Mouse (Mus musculus): ENCODE measurements around the gene Rras2.

Rras2 gene

DNA sequence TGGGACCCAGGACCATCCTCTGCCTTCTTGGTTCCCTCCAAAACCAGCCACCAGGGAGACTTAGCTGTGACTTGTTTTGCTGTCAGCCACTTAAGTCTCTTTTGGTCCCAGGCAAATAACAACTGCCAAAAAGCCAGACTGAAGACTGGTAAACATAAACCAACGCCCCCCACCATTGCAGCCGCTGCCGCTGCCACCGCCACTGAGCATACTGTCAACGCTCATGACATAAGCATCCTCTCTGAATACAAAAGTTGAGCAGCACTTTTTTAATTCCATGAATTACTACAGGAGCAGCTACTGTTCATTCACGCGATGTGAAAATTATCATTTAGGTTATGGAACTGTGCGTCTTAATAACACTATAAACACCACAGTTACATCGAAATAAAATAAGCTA is 1.6 kb downstream of the Rras2 start:
- in situ Hi-C loops (cut with MboI; ENCODE audit: unreplicated experiment in 2 of 2), result loop anchor here in 1 of 2 experiments (5.0 kb wide), 1 partner anchor 56 kb away; no protein-coding TSS in a partner anchor

DNA sequence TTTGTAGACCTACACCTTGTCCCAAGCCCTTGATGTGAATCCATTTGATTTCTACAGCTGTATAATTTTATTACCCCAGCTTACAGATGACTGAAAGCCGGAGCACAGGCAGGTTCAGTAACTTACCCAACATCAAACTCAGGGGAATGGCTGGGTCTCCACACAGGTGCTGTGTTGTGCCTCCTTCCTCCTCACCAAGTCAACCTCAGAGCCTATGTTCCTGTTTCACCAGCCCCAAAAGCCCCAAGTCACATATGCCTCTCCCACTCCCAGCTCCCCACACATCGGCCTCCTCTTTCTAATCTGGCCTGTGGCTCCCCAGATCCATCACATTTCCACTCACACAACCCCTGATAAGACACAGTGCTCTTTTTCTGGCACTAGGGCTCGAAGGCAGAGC is 2.6 kb downstream of the Rras2 start:
- in situ Hi-C loops (cut with MboI; ENCODE audit: unreplicated experiment in 2 of 2), result loop anchor here in 1 of 2 experiments (5.0 kb wide), 2 partner anchors 57 to 97 kb away; no protein-coding TSS in a partner anchor

DNA sequence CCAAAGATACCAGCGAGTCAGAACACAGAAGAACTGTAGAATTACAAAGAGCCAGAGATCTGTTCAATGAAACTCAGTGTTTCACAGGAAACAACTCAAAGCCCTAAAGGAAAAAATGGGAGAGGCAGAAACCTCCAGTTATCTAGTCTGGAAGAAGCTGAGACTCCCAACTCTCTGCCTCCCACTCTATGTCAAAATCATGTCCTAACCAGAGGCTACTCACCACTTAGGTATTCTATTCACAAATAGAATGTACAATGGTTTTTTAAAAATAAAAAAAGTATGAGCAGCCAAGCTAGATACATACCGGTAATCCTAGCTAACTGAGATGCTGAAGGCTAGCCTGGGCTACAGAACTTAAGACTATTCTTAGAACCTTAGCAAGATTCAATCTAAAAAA is 3.3 kb downstream of the Rras2 start:
- in situ Hi-C loops (cut with MboI; ENCODE audit: unreplicated experiment in 2 of 2), result loop anchor here in 1 of 2 experiments (5.0 kb wide), 1 partner anchor 98 kb away; no protein-coding TSS in a partner anchor

DNA sequence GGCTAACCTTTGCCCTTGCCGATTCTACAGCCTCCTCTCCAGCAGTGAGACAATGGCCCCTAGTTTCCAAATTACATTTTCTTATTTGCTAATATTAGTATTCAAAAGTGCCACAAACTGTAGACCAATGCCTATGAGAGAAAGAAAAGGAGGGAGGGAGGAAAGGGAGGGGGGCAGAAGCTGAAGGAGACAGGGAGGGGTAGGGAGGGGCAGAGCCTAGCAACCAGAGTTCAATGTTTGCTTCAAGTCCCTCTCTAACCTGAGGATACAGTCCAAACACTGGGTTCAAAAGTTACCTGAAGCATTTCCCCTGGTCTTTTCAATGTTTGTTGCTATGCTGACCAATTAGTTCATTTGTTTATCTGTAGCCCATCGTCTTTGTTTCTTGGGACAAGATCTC is 7.1 kb downstream of the Rras2 start:
- in situ Hi-C loops (cut with MboI; ENCODE audit: unreplicated experiment in 2 of 2), result loop anchor here in 1 of 2 experiments (5.0 kb wide), 1 partner anchor 102 kb away; no protein-coding TSS in a partner anchor

DNA sequence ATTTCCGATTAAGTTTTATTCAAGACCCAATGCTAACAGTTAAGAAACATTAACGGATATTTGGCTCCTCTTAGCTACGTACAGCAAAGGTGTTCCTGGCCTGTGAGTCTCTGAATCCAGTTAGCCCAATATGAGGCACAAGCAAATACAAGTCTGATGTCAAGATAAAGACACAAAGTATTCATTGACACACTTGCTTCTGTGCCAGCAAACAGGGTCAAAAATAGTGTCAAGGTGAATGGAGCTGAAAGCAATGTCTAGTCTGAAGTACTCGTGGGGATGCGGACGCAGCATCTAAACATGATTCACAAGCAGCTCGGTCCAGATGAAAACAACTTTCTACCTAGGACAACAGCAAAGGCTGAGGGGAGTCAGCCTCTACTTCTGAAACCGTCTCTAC is 11.7 kb downstream of the Rras2 start:
- in situ Hi-C loops (cut with MboI; ENCODE audit: unreplicated experiment in 2 of 2), result no loop called here

DNA sequence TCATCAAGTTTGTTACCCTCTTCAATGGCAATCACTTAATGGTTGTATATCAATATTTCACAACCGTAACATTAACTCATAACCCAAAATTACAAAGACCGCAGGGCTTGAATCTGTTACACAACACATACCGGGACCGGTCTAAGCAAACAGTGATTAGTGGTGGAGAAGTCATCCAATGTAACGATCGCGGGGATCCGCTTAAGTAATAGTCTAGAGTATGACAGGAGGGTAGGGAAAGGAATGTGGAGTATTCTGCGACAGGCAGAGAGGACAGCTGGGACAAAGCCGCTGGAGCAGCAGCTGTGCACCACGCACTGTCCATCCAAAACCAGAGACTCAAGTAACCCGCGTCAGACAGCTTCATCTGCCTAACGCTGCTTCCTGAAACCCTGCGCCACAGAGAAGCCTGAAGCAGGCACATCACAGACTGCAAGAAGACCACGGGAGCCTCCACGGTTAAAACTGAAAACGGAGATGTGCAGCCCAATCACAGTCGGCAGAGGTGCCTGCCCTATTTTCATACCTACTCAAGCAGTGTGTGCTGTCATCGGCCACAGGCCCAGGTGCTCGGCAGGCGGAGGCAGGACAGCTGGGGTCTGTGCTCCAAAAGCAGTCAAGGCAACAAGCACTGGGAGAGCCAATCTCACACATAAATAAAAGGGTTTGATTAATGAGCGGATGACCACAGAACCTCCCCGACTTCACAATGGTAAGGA is 13.8 kb downstream of the Rras2 start:
- in situ Hi-C loops (cut with MboI; ENCODE audit: unreplicated experiment in 2 of 2), result no loop called here

DNA sequence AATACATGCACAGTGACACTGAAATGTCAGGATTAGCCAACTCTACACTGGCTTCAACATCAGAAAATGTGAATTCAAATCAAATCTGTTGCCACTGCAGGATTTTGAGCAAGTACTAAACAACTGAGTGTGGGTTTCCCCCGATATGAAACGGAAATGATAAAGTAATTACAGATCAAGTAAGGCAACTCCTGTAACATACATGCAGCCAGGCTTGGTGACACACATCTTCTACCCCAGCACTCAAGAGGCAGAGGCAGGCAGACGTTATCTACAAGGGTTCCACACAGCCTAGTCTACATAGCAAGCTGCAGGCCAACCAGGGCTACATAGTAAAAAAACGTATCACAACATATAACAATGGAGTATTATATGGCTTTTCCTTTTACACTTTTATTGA is 14.4 kb downstream of the Rras2 start:
- in situ Hi-C loops (cut with MboI; ENCODE audit: unreplicated experiment in 2 of 2), result no loop called here

DNA sequence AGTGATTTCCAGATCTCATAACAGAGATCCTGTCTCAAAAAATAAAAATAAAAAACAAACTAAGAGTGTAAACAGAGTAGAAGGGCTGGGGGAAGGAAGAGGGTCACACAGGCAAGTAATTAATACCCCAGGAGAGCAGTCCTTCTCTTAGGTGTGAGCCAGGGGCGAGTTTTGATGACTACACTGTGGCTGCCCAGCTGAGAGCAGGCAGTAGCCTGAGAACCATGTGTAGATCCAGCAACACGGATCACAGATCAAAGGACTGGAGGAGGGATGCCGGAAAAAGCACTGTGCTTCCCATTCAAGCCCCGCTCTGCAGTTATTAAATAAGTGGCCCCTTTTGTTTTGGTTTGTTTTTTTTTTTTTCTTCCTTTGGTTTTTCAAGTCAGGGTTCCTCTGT is 15.0 kb downstream of the Rras2 start:
- in situ Hi-C loops (cut with MboI; ENCODE audit: unreplicated experiment in 2 of 2), result no loop called here

DNA sequence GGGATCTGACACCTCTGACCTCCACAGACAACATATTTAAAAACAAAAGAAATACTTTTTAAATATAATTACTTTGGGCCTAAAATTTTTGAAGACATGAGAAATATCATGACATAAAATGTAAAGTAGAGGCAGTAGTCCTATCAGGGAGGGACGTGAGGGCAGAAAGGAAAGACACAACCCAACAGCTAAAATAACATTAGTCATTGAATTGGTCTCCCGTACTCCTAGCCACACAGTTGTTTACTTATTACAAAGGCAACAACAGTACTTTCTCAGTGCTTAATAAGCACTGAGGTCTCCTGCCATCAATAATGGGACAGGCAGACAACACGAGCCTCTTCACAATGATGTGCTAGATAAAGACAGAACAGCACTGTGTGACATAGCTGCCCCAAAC is 16.2 kb downstream of the Rras2 start:
- in situ Hi-C loops (cut with MboI; ENCODE audit: unreplicated experiment in 2 of 2), result no loop called here

DNA sequence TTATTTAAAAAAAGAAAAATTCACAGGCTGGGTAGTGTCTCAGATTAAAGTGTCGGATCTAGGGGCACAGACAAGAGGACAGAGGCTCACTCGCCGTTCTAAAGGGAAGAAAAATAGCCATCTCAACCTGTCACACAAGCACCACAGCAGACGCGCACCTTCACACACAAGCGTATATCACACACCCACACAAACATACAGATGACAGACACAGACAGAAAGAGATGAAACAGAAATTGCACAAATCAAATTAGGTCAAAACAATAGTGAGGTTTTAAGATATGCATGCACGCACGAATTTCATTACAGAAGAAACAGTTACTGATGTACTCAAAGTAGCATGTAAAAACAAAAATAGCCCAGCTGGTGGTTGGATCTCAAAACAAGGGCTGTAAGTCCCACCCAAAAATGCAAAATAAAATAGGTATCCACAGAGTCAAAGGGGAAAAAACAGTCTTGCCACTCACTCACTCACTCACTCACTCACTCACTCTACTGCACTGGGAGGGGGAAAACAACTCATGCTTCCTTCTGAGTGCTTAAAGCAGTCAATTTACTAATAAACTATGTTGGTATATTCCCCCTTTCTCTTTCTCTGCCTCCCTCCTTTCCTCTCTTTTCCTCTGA is 23.9 kb downstream of the Rras2 start:
- in situ Hi-C loops (cut with MboI; ENCODE audit: unreplicated experiment in 2 of 2), result no loop called here

DNA sequence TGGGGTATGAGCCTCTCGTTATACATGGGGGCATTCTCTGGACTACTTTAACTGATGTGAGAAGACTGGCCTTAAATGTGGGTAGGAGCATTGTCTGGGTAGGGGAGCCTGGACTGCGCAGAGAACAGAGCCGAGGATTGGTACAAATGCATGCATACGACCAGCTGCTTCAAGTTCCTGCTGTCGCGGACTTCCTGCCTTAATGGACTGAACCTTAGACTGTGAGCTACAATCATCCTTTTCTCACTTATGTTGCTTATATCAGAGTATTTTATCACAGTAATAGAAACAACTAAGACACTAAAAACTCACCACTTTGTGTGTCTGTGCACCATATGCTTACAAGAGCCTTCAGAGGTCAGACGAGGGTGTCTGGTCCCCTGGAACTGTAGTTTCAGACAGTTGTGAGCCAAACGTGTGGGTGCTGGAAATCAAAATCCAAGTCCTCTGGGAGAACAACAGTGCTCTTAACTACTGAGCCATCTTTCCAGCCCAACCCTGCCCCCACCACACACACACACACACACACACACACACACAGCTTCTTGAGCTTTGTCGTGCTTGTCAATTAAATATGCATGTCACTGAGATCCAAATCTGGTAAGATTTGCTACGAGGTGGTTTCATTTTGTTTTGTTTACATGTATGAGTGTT is 26.6 kb downstream of the Rras2 start:
- in situ Hi-C loops (cut with MboI; ENCODE audit: unreplicated experiment in 2 of 2), result no loop called here

DNA sequence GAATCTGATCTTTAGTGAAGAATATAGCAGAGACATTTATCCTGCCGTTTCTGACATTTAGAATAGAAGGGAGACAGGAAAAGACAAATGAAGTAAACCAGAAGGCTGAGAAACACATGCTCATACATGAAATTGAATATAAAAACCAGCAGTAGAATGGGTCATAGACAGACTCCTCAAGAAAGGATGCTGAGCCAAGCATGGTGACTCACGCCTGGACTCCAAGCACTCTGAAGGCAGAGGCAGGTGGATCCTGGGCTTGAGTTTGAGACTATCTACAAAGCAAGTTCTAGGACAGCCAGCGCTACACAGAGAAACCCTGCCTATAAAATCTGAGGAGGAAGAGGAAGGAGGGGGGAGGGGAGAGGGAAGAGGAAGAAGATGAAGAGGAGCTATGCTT is 27.4 kb downstream of the Rras2 start:
- in situ Hi-C loops (cut with MboI; ENCODE audit: unreplicated experiment in 2 of 2), result no loop called here

DNA sequence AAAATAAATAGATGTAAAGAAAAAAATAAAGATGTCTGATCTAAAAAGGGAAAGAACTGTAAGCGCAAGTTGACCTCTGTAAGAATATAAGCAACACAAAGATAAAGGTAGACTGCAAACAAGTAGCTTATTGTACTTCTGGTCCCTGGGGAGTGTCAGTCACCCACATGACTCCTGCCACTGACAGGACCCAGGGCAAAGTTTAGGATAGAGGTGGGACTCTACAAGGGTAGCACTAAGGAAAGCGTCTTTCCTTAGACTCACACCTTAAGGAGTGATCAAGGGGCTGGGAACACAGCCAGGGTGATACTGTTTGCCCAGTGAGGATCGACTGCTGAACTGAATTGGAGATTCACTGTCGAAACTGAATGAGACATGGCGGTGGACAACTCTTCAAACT is 28.7 kb downstream of the Rras2 start:
- in situ Hi-C loops (cut with MboI; ENCODE audit: unreplicated experiment in 2 of 2), result no loop called here

DNA sequence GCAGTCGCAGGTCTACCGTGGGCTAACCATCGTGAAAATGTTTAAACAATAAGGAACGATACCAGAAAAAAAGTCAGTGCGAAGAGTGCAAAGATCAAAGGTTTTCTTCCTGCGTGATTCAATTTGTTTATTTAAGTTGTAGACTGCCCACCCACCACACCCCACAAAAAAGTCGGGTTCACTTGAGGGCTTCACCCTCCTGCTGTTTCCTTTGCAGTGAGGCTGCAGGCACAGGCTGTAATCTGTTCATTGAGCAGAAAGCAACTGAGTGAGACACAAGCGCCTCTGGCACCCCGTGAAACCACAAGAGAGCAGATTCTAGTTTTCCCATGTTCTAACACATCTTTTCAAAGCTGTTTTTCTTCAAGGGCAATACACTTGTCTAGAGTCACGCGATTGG is 29.6 kb downstream of the Rras2 start:
- in situ Hi-C loops (cut with MboI; ENCODE audit: unreplicated experiment in 2 of 2), result no loop called here

DNA sequence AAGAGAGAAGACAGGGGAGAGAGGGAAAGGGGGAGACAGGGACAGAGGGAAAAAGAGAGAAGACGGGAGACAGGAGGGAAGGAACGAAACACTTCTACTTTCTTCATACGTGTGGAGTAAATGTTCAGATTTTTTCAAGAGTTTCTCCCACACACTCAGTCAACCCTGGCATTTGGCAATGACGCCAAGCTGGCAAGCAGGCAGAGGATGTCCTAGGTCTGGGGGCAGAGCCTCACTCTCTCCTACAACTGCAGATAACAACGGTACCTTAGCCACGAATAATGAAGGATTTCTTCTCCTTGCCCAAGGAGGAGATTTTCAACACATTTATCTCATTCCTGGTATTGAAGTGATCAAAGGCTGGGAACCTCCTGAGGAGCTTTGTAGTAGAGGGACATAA is 30.2 kb downstream of the Rras2 start:
- in situ Hi-C loops (cut with MboI; ENCODE audit: unreplicated experiment in 2 of 2), result no loop called here

DNA sequence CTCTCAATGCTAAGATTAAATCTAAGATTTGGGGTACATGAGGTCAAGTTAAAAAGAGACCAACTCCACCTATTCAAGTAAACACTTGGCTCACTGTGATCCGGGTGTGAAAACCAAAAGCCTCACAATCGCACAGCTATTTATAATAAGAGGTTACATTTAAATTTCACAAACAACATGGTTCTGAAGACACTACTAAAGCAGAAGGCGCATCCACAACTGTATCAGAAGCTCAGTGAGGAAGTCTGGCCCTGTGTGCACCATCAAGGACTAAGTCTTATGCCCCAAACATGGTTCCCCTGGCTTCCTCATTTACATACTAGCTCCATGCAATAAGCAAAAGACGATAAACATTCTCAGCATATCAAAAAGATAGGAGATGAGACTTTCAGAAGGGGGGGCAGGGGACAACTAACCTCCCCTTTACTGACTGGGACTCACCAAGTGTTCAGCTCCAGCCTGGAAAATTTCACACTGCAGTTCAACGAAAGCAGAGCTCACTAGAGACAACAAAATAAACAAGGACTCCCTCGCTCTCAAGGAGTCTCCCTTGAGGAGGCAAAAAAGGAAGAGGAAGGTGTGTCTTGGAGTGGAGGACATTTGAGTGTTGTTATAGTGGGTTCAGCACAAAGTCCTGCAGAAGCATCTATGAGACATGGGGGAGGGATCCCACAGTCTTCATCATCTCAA is 31.4 kb downstream of the Rras2 start:
- in situ Hi-C loops (cut with MboI; ENCODE audit: unreplicated experiment in 2 of 2), result no loop called here

DNA sequence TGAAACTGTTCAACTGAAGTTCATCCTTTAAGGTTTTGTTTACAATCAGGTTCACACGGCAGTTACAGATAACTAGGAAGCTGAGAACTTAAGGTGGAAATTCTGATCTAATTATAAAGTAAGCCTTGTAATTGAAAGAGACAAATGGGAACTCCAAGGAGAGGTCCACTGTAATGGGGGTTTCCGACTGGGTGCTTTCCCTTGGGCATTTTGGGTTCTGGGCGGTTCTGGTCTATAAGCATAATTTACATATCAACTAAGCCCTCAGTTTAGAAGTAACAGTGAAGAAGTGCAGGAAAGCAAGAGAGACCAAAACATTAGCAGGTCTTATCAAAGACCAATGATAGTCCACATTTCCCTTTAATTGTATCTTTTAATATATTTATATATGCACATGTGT is 33.8 kb downstream of the Rras2 start:
- in situ Hi-C loops (cut with MboI; ENCODE audit: unreplicated experiment in 2 of 2), result no loop called here

DNA sequence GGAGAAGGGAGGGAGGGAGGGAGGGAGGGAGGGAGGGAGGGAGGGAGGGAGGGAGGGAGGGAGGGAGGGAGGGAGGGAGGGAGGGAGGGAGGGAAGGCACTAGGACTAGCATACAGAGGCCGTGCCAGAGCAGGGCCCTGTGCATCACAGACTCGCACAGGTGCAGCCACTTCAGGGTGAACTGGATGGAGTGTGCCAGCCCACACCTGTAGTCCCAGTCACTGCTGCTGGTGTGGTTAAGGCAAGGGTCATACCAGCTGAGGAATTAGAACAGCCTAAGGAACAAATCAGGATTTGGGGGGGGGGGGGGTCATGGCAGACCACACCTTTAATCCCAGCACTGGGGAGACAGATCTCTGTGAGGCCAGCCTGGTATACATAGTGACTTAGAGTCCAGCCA is 34.5 kb downstream of the Rras2 start:
- in situ Hi-C loops (cut with MboI; ENCODE audit: unreplicated experiment in 2 of 2), result no loop called here

DNA sequence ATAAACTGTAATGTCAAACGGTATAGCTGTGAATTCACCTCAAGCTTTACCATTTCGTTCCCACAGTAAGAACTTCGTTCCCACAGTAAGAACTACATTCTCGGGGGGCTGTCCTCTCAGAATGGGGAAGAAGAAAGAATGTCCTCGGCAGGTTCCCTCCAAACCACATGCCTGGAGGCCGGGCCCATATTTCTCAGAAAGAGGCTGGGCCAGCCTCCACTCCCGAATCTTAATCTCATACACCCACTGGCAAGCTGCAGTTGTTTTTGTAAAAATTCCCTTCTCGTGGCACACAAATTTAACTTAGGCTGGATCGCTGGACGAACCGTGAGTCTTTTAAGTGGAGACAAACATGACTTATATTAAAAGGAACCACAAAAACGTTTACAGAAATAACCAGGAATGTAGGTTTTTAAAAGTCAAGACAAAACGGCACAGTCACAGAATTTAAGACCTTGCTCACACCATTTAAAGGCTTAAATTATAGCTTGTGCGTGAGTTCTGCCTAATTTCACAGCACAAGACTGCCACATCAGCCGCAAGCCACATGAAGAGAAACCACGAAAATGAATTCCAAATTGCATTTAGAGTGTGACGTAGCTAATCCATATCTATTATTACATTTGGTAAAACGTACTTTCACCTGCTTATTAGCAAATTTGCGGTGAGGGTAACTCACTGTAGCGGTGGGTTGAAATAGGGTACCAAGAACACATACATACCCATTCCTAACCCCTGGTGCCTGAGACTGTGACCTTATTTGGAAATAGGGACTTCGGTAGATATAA is 35.8 kb downstream of the Rras2 start:
- in situ Hi-C loops (cut with MboI; ENCODE audit: unreplicated experiment in 2 of 2), result no loop called here

DNA sequence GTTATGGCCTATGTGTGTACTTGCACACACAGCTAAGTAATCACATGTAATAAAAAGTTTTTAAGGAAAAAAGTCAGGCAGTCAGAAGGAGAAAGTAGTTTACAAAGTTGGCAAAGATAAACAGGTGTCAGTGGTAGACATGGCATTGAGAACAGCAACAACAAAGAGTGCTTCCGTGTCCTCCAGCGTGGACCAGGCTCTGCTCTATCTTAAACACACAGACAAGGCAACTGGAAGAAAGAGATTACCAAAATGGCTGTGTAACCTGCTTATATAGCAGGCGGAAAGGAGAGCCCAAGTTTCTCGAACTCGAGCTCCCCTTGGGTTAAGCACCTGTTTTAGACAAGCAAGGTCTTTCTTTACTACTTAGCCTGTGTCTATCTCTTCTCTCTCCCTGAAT is 37.3 kb downstream of the Rras2 start:
- in situ Hi-C loops (cut with MboI; ENCODE audit: unreplicated experiment in 2 of 2), result no loop called here
